Mouse (Mus musculus): ENCODE results near the gene Cenpq.

GRCm38 (mm10) chr17:40882172-40882571 is 52.7 kb downstream of the Cenpq start:
- TF ChIP-seq CTCF (IDR thresholded peaks at IDR 0.05; ENCODE audit: control insufficient read depth, insufficient read depth, low read length) (no peak), POLR2A (IDR thresholded peaks at IDR 0.05; ENCODE audit: borderline replicate concordance, control insufficient read depth, low read depth, low read length) (no peak)
